ENCODE assay signal across 8 mouse cellular contexts in the genomic region with DNA sequence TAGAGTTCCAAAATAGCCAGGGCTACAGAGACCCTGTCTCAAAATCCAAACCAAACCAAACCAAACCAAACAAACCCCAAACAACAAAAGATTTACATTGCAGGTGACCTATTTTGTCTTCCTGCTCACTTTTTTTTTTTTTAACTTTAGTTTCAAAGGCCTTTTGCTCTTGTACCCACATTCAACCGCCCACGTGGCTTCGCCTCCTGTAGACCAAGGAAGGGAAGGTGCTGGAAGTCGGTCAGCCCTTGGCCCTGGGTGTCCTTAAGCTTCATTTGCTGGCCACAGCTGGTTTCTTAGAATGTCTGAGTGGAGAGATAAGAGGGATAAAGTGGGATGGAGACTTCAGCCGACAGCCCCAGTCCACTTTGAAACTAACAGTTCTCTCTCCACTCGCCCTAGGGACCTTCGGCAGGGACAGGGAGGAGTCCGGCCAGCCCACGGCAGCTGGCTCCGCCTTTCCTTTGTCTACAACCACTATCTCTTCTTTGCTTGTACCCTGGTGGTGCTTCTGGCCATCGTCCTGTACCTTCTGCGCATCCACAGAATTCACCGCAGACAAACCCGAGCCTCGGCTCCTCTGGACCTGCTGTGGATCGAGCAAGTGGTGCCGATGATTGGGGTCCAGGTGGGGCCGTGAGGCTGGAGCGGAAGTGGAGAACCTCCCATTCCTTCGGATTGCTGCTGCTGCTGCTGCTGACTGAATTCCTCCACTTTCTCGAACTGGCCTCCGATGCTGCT. TPM values are rescaled to one million over a fixed set of nuclear protein-coding genes. Genes with fewer than 3 reads are reported as not detected.
A peak's percentile ranks its signal among the peaks of the same experiment; 100 is the strongest.
DNase-seq lines count a peak whose midpoint lies in the region; ATAC-seq lines count a peak whose summit lies in the region.

No protein-coding gene starts in this region.

- no peaks in the 10 kb centered on the region for H3K4me1 ChIP-seq in lung, embryonic 15.5 days
- H3K4me1 ChIP-seq in forebrain, embryonic 15.5 days: no peaks in the 10 kb centered on the region
- peaks cover 14% of the 10 kb centered on the region; the same call in 1 of the 2 replicates for H3K4me1 ChIP-seq in limb, embryonic 10.5 days
- H3K4me1 ChIP-seq in stomach, embryonic 14.5 days (ENCODE audit: control insufficient read depth, insufficient read depth, low read length): no peaks in the 10 kb centered on the region

- no peaks in the 10 kb centered on the region for H3K9me3 ChIP-seq in lung, embryonic 15.5 days
- H3K9me3 ChIP-seq in forebrain, embryonic 15.5 days: no peaks in the 10 kb centered on the region
- H3K9me3 ChIP-seq in limb, embryonic 10.5 days (replicated peaks): no peaks in the 10 kb centered on the region
- H3K9me3 ChIP-seq in stomach, embryonic 14.5 days (ENCODE audit: control insufficient read depth, low read depth, low read length): no peaks in the 10 kb centered on the region

- H3K27me3 ChIP-seq in lung, embryonic 15.5 days: no peaks in the 10 kb centered on the region
- H3K27me3 ChIP-seq in forebrain, embryonic 15.5 days: no peaks in the 10 kb centered on the region
- H3K27me3 ChIP-seq in limb, embryonic 10.5 days (ENCODE audit: low read depth, poor library complexity, severe bottlenecking): no peaks in the 10 kb centered on the region
- H3K27me3 ChIP-seq in stomach, embryonic 14.5 days (ENCODE audit: control insufficient read depth, insufficient read depth, low read length): no peaks in the 10 kb centered on the region

- 39% methylated on average over 22 of the region's 22 CpGs for WGBS in lung, embryonic 15.5 days
- WGBS in forebrain, embryonic 15.5 days: 40% methylated on average over 22 of the region's 22 CpGs
- WGBS in limb, embryonic 10.5 days: 52% methylated on average over 22 of the region's 22 CpGs
- 40% methylated on average over 22 of the region's 22 CpGs for WGBS in stomach, embryonic 14.5 days

- no peak overlapping the region for H3K27ac ChIP-seq in lung, embryonic 15.5 days
- H3K27ac ChIP-seq in forebrain, embryonic 15.5 days (replicated peaks): no peak overlapping the region
- peak overlapping the region; percentile 79 for H3K27ac ChIP-seq in limb, embryonic 10.5 days
- peak overlapping the region; percentile 39 for H3K27ac ChIP-seq in stomach, embryonic 14.5 days (ENCODE audit: low read length)

- H3K36me3 ChIP-seq in lung, embryonic 15.5 days: peaks cover 34% of the 10 kb centered on the region
- peaks cover 30% of the 10 kb centered on the region for H3K36me3 ChIP-seq in forebrain, embryonic 15.5 days
- peaks cover 62% of the 10 kb centered on the region for H3K36me3 ChIP-seq in limb, embryonic 10.5 days
- H3K36me3 ChIP-seq in stomach, embryonic 14.5 days (ENCODE audit: control insufficient read depth, insufficient read depth, low read length): peaks cover 27% of the 10 kb centered on the region

- peak overlapping the region; percentile 26 for H3K4me3 ChIP-seq in lung, embryonic 15.5 days
- H3K4me3 ChIP-seq in forebrain, embryonic 15.5 days: peak overlapping the region; percentile 8; the same call in 1 of the 2 replicates
- H3K4me3 ChIP-seq in limb, embryonic 10.5 days: peak overlapping the region; percentile 43
- H3K4me3 ChIP-seq in stomach, embryonic 14.5 days (ENCODE audit: low read depth, low read length): peak overlapping the region; percentile 12; the same call in 1 of the 2 replicates

- H3K4me2 ChIP-seq in lung, embryonic 15.5 days: peak overlapping the region; percentile 44
- H3K4me2 ChIP-seq in forebrain, embryonic 15.5 days (replicated peaks): peak overlapping the region; percentile 17; the same call in 1 of the 2 replicates
- peak overlapping the region; percentile 33 for H3K4me2 ChIP-seq in stomach, embryonic 14.5 days (replicated peaks; ENCODE audit: low read depth, low read length)

- no peak overlapping the region; the same call in 1 of the 2 replicates for H3K9ac ChIP-seq in lung, embryonic 15.5 days
- H3K9ac ChIP-seq in forebrain, embryonic 15.5 days (replicated peaks): no peak overlapping the region
- no peak overlapping the region for H3K9ac ChIP-seq in stomach, embryonic 14.5 days (replicated peaks; ENCODE audit: low read depth, low read length)

- peak; percentile 57; the same call in 1 of the 2 replicates for ATAC-seq in lung, embryonic 15.5 days (ENCODE audit: borderline replicate concordance, extremely low read depth, low FRiP score, low TSS enrichment)
- ATAC-seq in forebrain, embryonic 15.5 days (replicated peaks): no peak
- no peak for ATAC-seq in stomach, embryonic 14.5 days (ENCODE audit: insufficient number of reproducible peaks, insufficient read depth, low FRiP score, low read depth)

- intact Hi-C loops in left cerebral cortex, postnatal 14 days (cut with DNase I): no loop called here

- no peak for DNase-seq in lung, postnatal 25 days (ENCODE audit: low spot score)
- peak; percentile 41 for DNase-seq in limb, embryonic 10.5 days (ENCODE audit: low spot score)
- no peak for DNase-seq in left cerebral cortex, postnatal 14 days (ENCODE audit: low spot score in 2 of 2)
- DNase-seq in right cerebral cortex, adult 2 months (ENCODE audit: low spot score in 2 of 2): no peak
- DNase-seq in cerebellum, adult 9-11 months: no peak

RNA-seq across cellular contexts. Expression of a gene that starts 23.3 kb away (rescaled TPM):
- polyA plus RNA-seq in lung, embryonic 15.5 days (2015; fragmentation: Nextera tagmentation; extraction: Ambion mirVana): 15.3 and 15.6 TPM in 2 replicates
- 7.5 and 7.8 TPM in 2 replicates for polyA plus RNA-seq in forebrain, embryonic 15.5 days (2015; fragmentation: Nextera tagmentation; extraction: Ambion mirVana)
- polyA plus RNA-seq in limb, embryonic 10.5 days (2016; fragmentation: Nextera tagmentation; extraction: Ambion mirVana): 12.3 and 13.1 TPM in 2 replicates
- polyA plus RNA-seq in stomach, embryonic 14.5 days (2014; fragmentation: Nextera tagmentation; extraction: Ambion mirVana): 14.8 and 15.5 TPM in 2 replicates
- 1 to 10 TPM; 4.0 to 6.0 TPM for total RNA-seq in left cerebral cortex, postnatal 14 days (2021)

RNA-seq across cellular contexts. Expression of a gene that starts 23.3 kb away (rescaled TPM):
- polyA plus RNA-seq in lung, embryonic 15.5 days (2015; fragmentation: Nextera tagmentation; extraction: Ambion mirVana): 8.0 and 11.2 TPM in 2 replicates
- polyA plus RNA-seq in forebrain, embryonic 15.5 days (2015; fragmentation: Nextera tagmentation; extraction: Ambion mirVana): 9.7 and 13.0 TPM in 2 replicates
- 14.6 and 15.4 TPM in 2 replicates for polyA plus RNA-seq in limb, embryonic 10.5 days (2016; fragmentation: Nextera tagmentation; extraction: Ambion mirVana)
- 7.6 and 9.2 TPM in 2 replicates for polyA plus RNA-seq in stomach, embryonic 14.5 days (2014; fragmentation: Nextera tagmentation; extraction: Ambion mirVana)
- 10 to 100 TPM; 18.6 to 19.2 TPM for total RNA-seq in left cerebral cortex, postnatal 14 days (2021)

RNA-seq across cellular contexts. Expression of a gene that starts 40.0 kb away (rescaled TPM):
- polyA plus RNA-seq in lung, embryonic 15.5 days (2015; fragmentation: Nextera tagmentation; extraction: Ambion mirVana): 10.6 and 12.7 TPM in 2 replicates
- 8.2 and 8.9 TPM in 2 replicates for polyA plus RNA-seq in forebrain, embryonic 15.5 days (2015; fragmentation: Nextera tagmentation; extraction: Ambion mirVana)
- 9.4 and 12.7 TPM in 2 replicates for polyA plus RNA-seq in limb, embryonic 10.5 days (2016; fragmentation: Nextera tagmentation; extraction: Ambion mirVana)
- polyA plus RNA-seq in stomach, embryonic 14.5 days (2014; fragmentation: Nextera tagmentation; extraction: Ambion mirVana): 15.7 and 16.3 TPM in 2 replicates
- 10 to 100 TPM; 24.0 to 25.6 TPM for total RNA-seq in left cerebral cortex, postnatal 14 days (2021)

RNA-seq across cellular contexts. Expression of a gene that starts 52.5 kb away (rescaled TPM):
- polyA plus RNA-seq in lung, embryonic 15.5 days (2015; fragmentation: Nextera tagmentation; extraction: Ambion mirVana): 0.04 and 0.10 TPM in 2 replicates
- 0.04 TPM in 1 of 2 replicates, not detected in the other for polyA plus RNA-seq in forebrain, embryonic 15.5 days (2015; fragmentation: Nextera tagmentation; extraction: Ambion mirVana)
- 0.26 TPM in 1 of 2 replicates, not detected in the other for polyA plus RNA-seq in limb, embryonic 10.5 days (2016; fragmentation: Nextera tagmentation; extraction: Ambion mirVana)
- 0.13 TPM in 2 replicates for polyA plus RNA-seq in stomach, embryonic 14.5 days (2014; fragmentation: Nextera tagmentation; extraction: Ambion mirVana)
- total RNA-seq in left cerebral cortex, postnatal 14 days (2021): under 1 TPM; 0.11 to 0.66 TPM

RNA-seq across cellular contexts. Expression of a gene that starts 54.8 kb away (rescaled TPM):
- 11.1 and 12.9 TPM in 2 replicates for polyA plus RNA-seq in lung, embryonic 15.5 days (2015; fragmentation: Nextera tagmentation; extraction: Ambion mirVana)
- 17.8 and 18.7 TPM in 2 replicates for polyA plus RNA-seq in forebrain, embryonic 15.5 days (2015; fragmentation: Nextera tagmentation; extraction: Ambion mirVana)
- polyA plus RNA-seq in limb, embryonic 10.5 days (2016; fragmentation: Nextera tagmentation; extraction: Ambion mirVana): 10.8 and 12.7 TPM in 2 replicates
- 14.9 and 18.4 TPM in 2 replicates for polyA plus RNA-seq in stomach, embryonic 14.5 days (2014; fragmentation: Nextera tagmentation; extraction: Ambion mirVana)
- total RNA-seq in left cerebral cortex, postnatal 14 days (2021): 10 to 100 TPM; 30.2 to 36.4 TPM

Comparison
In these comparisons a context has a peak if more than half of its experiments do, and no peak if none do; other contexts are left out.
1. H3K27ac ChIP-seq: peak in limb, embryonic 10.5 days (single experiment) and stomach, embryonic 14.5 days (single experiment); none in lung, embryonic 15.5 days (single experiment) and forebrain, embryonic 15.5 days (single experiment).
2. Peak in every context shown above with its lines, with median percentiles within 50 percentile points of each other: H3K4me2 ChIP-seq and H3K4me3 ChIP-seq.